Mouse (Mus musculus): ENCODE measurements around the gene Zfp536.

DNA sequence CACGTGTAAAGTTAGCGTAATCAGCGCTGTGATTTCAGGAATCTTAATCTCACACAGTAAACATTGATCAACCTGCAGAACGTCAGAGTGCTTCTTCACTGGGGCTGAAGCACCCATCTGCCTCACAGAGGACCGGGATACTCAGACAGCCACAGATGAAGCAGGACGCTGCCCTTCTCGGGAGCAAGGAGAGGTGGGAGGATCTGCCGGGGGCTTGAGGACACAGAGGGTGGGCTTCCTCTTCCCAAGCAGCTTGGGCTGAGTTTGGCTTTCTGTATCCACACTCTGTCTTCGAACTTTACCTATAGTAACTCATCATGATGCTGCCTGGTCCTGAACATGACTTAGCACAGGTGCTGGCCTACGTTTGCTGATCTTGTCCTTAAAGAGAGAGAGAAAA is 40.2 kb upstream of the Zfp536 start:
- no peak for TF ChIP-seq POLR2A (IDR thresholded peaks at IDR 0.05; ENCODE audit: low read depth, low read length)
- no peak for TF ChIP-seq POLR2AphosphoS2 (IDR thresholded peaks at IDR 0.05; ENCODE audit: low read depth, low read length)
- no peak for TF ChIP-seq E2F4 (IDR thresholded peaks at IDR 0.05; ENCODE audit: insufficient replicate concordance, low read depth, low read length)
- TF ChIP-seq CTCF (conservative IDR thresholded peaks at IDR 0.05 in 1 of 2, IDR thresholded peaks at IDR 0.05 in 1 of 2; ENCODE audit: low read depth in 2 of 2, low read length in 2 of 2): no peak
- TF ChIP-seq SIN3A (IDR thresholded peaks at IDR 0.05; ENCODE audit: low read length): no peak
- TF ChIP-seq ZKSCAN1 (IDR thresholded peaks at IDR 0.05; ENCODE audit: borderline replicate concordance, low read depth, low read length): no peak
- TF ChIP-seq MYC (IDR thresholded peaks at IDR 0.05; ENCODE audit: low read depth, low read length): no peak
- TF ChIP-seq BHLHE40 (IDR thresholded peaks at IDR 0.05; ENCODE audit: low read depth, low read length): no peak
- no peak for TF ChIP-seq RAD21 (IDR thresholded peaks at IDR 0.05; ENCODE audit: low read depth, low read length)

All from CH12.LX (cell line).